Mouse (Mus musculus) CH12.LX (cell line): ENCODE data around the gene Meioc. TPM values are rescaled to one million over a fixed set of nuclear protein-coding genes. Genes with fewer than 3 reads are reported as not detected.
"Not testable (repeated sequence)": the region's sequence is repeated elsewhere in the genome, so short reads cannot be mapped to it uniquely, and the experiment has no call there.

Source experiments
- DNase-seq: peaks from one replicate; pipeline ENCODE4 v3.0.0-alpha.2; 2013; ENCODE audit errors: extremely low read depth
- H3K27ac ChIP-seq: 2 replicates; pipeline ENCODE4 v1.5.1; 2012; ENCODE audit warnings: low read depth, mild to moderate bottlenecking, control low read depth, moderate library complexity; ENCODE audit not compliant: insufficient read depth
- H3K27me3 ChIP-seq: replicated peaks from 2 replicates; pipeline ENCODE3; 2012; ENCODE audit warnings: inconsistent platforms
- H3K36me3 ChIP-seq, 2 experiments: replicated peaks in 1 of 2; 2 replicates each; pipeline versions ENCODE3 to v1.6.1; 2012; ENCODE audit warnings: inconsistent platforms in 1 of 2, low read length in 1 of 2, mild to moderate bottlenecking in 1 of 2, mixed read lengths in 1 of 2, moderate library complexity in 1 of 2; ENCODE audit not compliant: control insufficient read depth in 1 of 2, insufficient read depth in 1 of 2
- H3K4me1 ChIP-seq, 2 experiments: 2 replicates each; pipeline ENCODE4 v1.6.1; 2012; ENCODE audit warnings: inconsistent platforms in 1 of 2, moderate library complexity in 1 of 2; ENCODE audit not compliant: insufficient read depth in 2 of 2, control insufficient read depth in 1 of 2
- H3K4me2 ChIP-seq: 2 replicates; pipeline ENCODE4 v1.6.1; 2012; ENCODE audit warnings: low read depth, mild to moderate bottlenecking, control low read depth; ENCODE audit not compliant: poor library complexity, insufficient read depth, severe bottlenecking
- H3K4me3 ChIP-seq, 3 experiments: fragments of 150-350 bp in 1 of 3; sonication (generic) in 1 of 3; replicated peaks in 1 of 3; 2 replicates each; pipeline versions ENCODE3 to v1.5.1; 2011 to 2012; ENCODE audit warnings: low read depth in 2 of 3, low read length in 2 of 3, mild to moderate bottlenecking in 2 of 3, moderate library complexity in 2 of 3, control low read depth in 1 of 3, improper control_type of control experiment in 1 of 3, inconsistent platforms in 1 of 3, mixed read lengths in 1 of 3; ENCODE audit not compliant: poor library complexity in 1 of 3
- H3K79me2 ChIP-seq: replicated peaks from 2 replicates; pipeline ENCODE4 v1.6.1; 2012; ENCODE audit warnings: mild to moderate bottlenecking, moderate library complexity; ENCODE audit not compliant: control insufficient read depth, poor library complexity, insufficient read depth, severe bottlenecking; ENCODE audit errors: extremely low read depth
- H3K9ac ChIP-seq: 2 replicates; pipeline ENCODE4 v1.6.1; 2012; ENCODE audit warnings: low read depth, mild to moderate bottlenecking, control low read depth, moderate library complexity; ENCODE audit not compliant: insufficient read depth
- H3K9me3 ChIP-seq: replicated peaks from 2 replicates; pipeline ENCODE3; 2012; ENCODE audit warnings: low read length, inconsistent platforms, mixed read lengths
- CTCF ChIP-seq, 2 experiments: IDR thresholded peaks in 1 of 2; conservative IDR thresholded peaks in 1 of 2; 2 replicates each; pipeline ENCODE4 v1.5.1; 2011 to 2012; ENCODE audit warnings: low read depth in 2 of 2, low read length in 2 of 2, improper control_type of control experiment in 1 of 2, inconsistent platforms in 1 of 2, mild to moderate bottlenecking in 1 of 2, moderate library complexity in 1 of 2
- E2F4 ChIP-seq: IDR thresholded peaks from 2 replicates; pipeline ENCODE4 v1.6.1; 2011; ENCODE audit warnings: low read depth, low read length, improper control_type of control experiment; ENCODE audit not compliant: insufficient replicate concordance
- EP300 ChIP-seq: IDR thresholded peaks from 2 replicates; pipeline ENCODE4 v1.6.1; 2011; ENCODE audit warnings: low read length, improper control_type of control experiment
- POLR2AphosphoS2 ChIP-seq: IDR thresholded peaks from 2 replicates; pipeline ENCODE4 v1.6.1; 2011; ENCODE audit warnings: low read depth, low read length, improper control_type of control experiment
- RAD21 ChIP-seq: IDR thresholded peaks from 2 replicates; pipeline ENCODE4 v1.6.1; 2011; ENCODE audit warnings: low read depth, mild to moderate bottlenecking, low read length, improper control_type of control experiment, moderate library complexity
- UBTF ChIP-seq: IDR thresholded peaks from 2 replicates; pipeline ENCODE4 v1.6.1; 2012; ENCODE audit warnings: low read depth, mild to moderate bottlenecking, inconsistent platforms, low read length, improper control_type of control experiment, moderate library complexity
- USF1 ChIP-seq: IDR thresholded peaks from 2 replicates; pipeline ENCODE4 v1.6.1; 2014; ENCODE audit warnings: low read depth, mild to moderate bottlenecking, inconsistent platforms, low read length, improper control_type of control experiment
- USF2 ChIP-seq: conservative IDR thresholded peaks from 2 replicates; pipeline ENCODE4 v1.6.1; 2011; ENCODE audit warnings: low read depth, low read length, improper control_type of control experiment
- ZC3H11A ChIP-seq: IDR thresholded peaks from 2 replicates; pipeline ENCODE4 v1.6.1; 2012; ENCODE audit warnings: low read depth, mild to moderate bottlenecking, inconsistent platforms, low read length, improper control_type of control experiment
- dilution Hi-C: fragments of 300-500 bp; cut with MboI; formaldehyde crosslinking; loops from 2 replicates; pipeline ENCODE4 v1.14.3; 2020; ENCODE audit warnings: low sequenced_read_pairs; ENCODE audit not compliant: extremely low pct_unique_long_range_greater_than_20kb, extremely low pct_ligation_motif_present
- in situ Hi-C: fragments of 300-500 bp; cut with MboI; formaldehyde crosslinking; loops from 3 replicates; pipeline ENCODE4 v1.14.3; 2019; ENCODE audit warnings: low sequenced_read_pairs, low pct_ligation_motif_present, low pct_unique_long_range_greater_than_20kb, mixed read lengths
- polyA plus RNA-seq: library from polyadenylated mRNA; unstranded; fragments of >175 nt; gene quantifications from 2 replicates; pipeline ENCODE4 v1.2.1, GENCODE M21; 2012; ENCODE audit warnings: low read depth; ENCODE audit not compliant: insufficient read length
- total RNA-seq, 2 experiments: library from RNA; depleted of rRNA; stranded (reverse); fragments of 300-350 nt in 1 of 2; fragments of >200 nt in 1 of 2; gene quantifications; 2 replicates each; pipeline ENCODE4 v1.2.3; 2012 to 2014

The Meioc gene
- total and polyA plus RNA-seq, 3 experiments: not detected

GRCm38 (mm10) chr11:102702206-102702605 lies 38.7 kb downstream of the Meioc start:
- H3K9me3 ChIP-seq: peaks cover 11% of the 10 kb centered on the region
- H3K79me2 ChIP-seq, in situ Hi-C loops, dilution Hi-C loops, DNase-seq, H3K36me3 ChIP-seq, H3K27ac ChIP-seq, H3K4me3 ChIP-seq, H3K27me3 ChIP-seq, H3K4me2 ChIP-seq, H3K4me1 ChIP-seq, H3K9ac ChIP-seq: not testable (repeated sequence)

- Histone ChIP-seq H3K27me3 (peaks cover 47% of the 10 kb centered on the region), H3K4me2 (no peak overlapping the region), H3K9ac (no peak overlapping the region), H3K36me3 (no peaks in the 10 kb centered on the region), H3K79me2 (no peaks in the 10 kb centered on the region), H3K27ac (no peak overlapping the region), H3K4me3 (no peak overlapping the region), H3K4me1 (no peaks in the 10 kb centered on the region), H3K9me3 (peaks cover 25% of the 10 kb centered on the region)
- TF ChIP-seq E2F4 (no peak), POLR2AphosphoS2 (no peak)
- DNase-seq: no peak
- in situ Hi-C loops (no loop called here), dilution Hi-C loops (no loop called here)
Measured at GRCm38 (mm10) chr11:102712411-102712810, 48.9 kb downstream of the Meioc start.

- peak in 1 of 2 experiments; percentile 38; a peak in 2 of 4 replicates for TF ChIP-seq CTCF (conservative IDR thresholded peaks at IDR 0.05 in 1 of 2, IDR thresholded peaks at IDR 0.05 in 1 of 2; ENCODE audit: low read depth in 2 of 2, low read length in 2 of 2)
- H3K27ac ChIP-seq, H3K4me1 ChIP-seq, in situ Hi-C loops, H3K79me2 ChIP-seq, H3K4me3 ChIP-seq, H3K9ac ChIP-seq, H3K4me2 ChIP-seq, dilution Hi-C loops, DNase-seq, H3K36me3 ChIP-seq: not testable (repeated sequence)
- Histone ChIP-seq H3K9me3 (peaks cover 37% of the 10 kb centered on the region), H3K27me3 (peaks cover 49% of the 10 kb centered on the region)
Measured at GRCm38 (mm10) chr11:102714578-102714977, 51.1 kb downstream of the Meioc start.

- Histone ChIP-seq H3K79me2 (no peaks in the 10 kb centered on the region), H3K27me3 (peaks cover 44% of the 10 kb centered on the region), H3K9ac (no peak overlapping the region), H3K27ac (no peak overlapping the region), H3K4me3 (no peak overlapping the region), H3K4me1 (no peaks in the 10 kb centered on the region), H3K4me2 (no peak overlapping the region), H3K36me3 (no peaks in the 10 kb centered on the region), H3K9me3 (peaks cover 39% of the 10 kb centered on the region)
- in situ Hi-C loops (no loop called here), dilution Hi-C loops (no loop called here)
- no peak for DNase-seq
- no peak for TF ChIP-seq RAD21
- no peak for TF ChIP-seq EP300
- no peak for TF ChIP-seq USF1
- TF ChIP-seq ZC3H11A: no peak
- TF ChIP-seq UBTF: no peak
- TF ChIP-seq USF2: no peak
Measured at GRCm38 (mm10) chr11:102716135-102716534, 52.6 kb downstream of the Meioc start.
